Mouse (Mus musculus) kidney, embryonic 16.5 days (tissue): ENCODE results near the gene Zcchc12. TPM values are rescaled to one million over a fixed set of nuclear protein-coding genes. Genes with fewer than 3 reads are reported as not detected.
A peak's percentile ranks its signal among the peaks of the same experiment; 100 is the strongest.

Experiments used
- ATAC-seq: fragments of 200-750 bp; cut with Nextera tagmentation; 2 replicates; pipeline ENCODE4 v1.8.0; 2017; ENCODE audit warnings: moderate TSS enrichment; ENCODE audit not compliant: low FRiP score, low TSS enrichment
- H3K27ac ChIP-seq: fragments of 300-500 bp; sonication (generic); 2 replicates; pipeline ENCODE4 v1.5.1; 2014; ENCODE audit warnings: low read length
- H3K27me3 ChIP-seq: fragments of 300-500 bp; sonication (generic); 2 replicates; pipeline ENCODE4 v1.6.1; 2014; ENCODE audit warnings: low read length, control low read depth, mixed read lengths; ENCODE audit not compliant: insufficient read depth
- H3K36me3 ChIP-seq: fragments of 300-500 bp; sonication (generic); 2 replicates; pipeline ENCODE4 v1.6.1; 2014; ENCODE audit warnings: low read length, control low read depth, mixed read lengths; ENCODE audit not compliant: insufficient read depth
- H3K4me1 ChIP-seq: fragments of 300-500 bp; sonication (generic); 2 replicates; pipeline ENCODE4 v1.6.1; 2014; ENCODE audit warnings: low read length, control low read depth, mixed read lengths; ENCODE audit not compliant: insufficient read depth
- H3K4me2 ChIP-seq: fragments of 300-500 bp; sonication (generic); replicated peaks from 2 replicates; pipeline ENCODE4 v1.6.1; 2014; ENCODE audit warnings: low read depth, low read length
- H3K4me3 ChIP-seq: fragments of 300-500 bp; sonication (generic); 2 replicates; pipeline ENCODE4 v1.5.1; 2014; ENCODE audit warnings: mild to moderate bottlenecking, low read length
- H3K9ac ChIP-seq: fragments of 300-500 bp; sonication (generic); replicated peaks from 2 replicates; pipeline ENCODE4 v1.6.1; 2014; ENCODE audit warnings: low read length
- H3K9me3 ChIP-seq: fragments of 300-500 bp; sonication (generic); 2 replicates; pipeline ENCODE4 v1.6.1; 2016; ENCODE audit warnings: low read length, control low read depth
- WGBS: fragments of 180-500 bp; shearing (Covaris S2); extraction: QIAGEN DNeasy Blood & Tissue Kit; methylation state at CpG from one replicate; pipeline ENCODE4 v1.1.7; 2014; 5-methylcytosine and 5-hydroxymethylcytosine counted together
- polyA plus RNA-seq: library from polyadenylated mRNA; unstranded; fragments of >200 nt; fragmentation: Nextera tagmentation; extraction: Ambion mirVana; gene quantifications from 2 replicates; pipeline ENCODE4 v1.2.1, GENCODE M21; 2015

Gene Zcchc12
- polyA plus RNA-seq, 1 experiment from 2014 or later, result 5.1 TPM

DNA sequence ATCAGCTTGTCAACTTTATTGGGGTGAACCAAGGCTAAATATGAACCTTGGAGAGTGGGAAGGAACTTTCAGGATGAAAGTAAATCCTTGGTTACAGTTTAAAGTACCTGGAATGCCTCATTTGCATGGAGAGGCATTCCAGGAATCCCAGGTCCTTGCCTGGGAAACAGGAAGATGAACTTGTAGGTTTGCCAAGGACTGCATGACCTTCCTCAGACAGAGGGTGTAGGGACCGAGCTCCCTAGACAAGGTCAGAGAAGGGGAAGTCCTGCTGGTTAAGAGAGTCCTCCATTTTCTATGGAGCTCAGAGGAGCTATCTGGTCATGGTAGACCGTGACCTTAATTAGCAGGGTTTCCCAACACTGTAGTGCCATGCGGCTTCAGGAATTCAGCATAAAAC is 15.5 kb downstream of the Zcchc12 start:
- no peaks in the 10 kb centered on the region for H3K36me3 ChIP-seq
- H3K4me2 ChIP-seq, result no peak overlapping the region
- H3K4me3 ChIP-seq, result no peak overlapping the region
- 63% methylated on average over 3 of the region's 3 CpGs for WGBS
- no peak for ATAC-seq
- no peaks in the 10 kb centered on the region for H3K27me3 ChIP-seq
- H3K4me1 ChIP-seq, result no peaks in the 10 kb centered on the region
- no peak overlapping the region for H3K27ac ChIP-seq
- H3K9me3 ChIP-seq, result no peaks in the 10 kb centered on the region
- H3K9ac ChIP-seq, result no peak overlapping the region

GRCm38 (mm10) chrX:36221366-36221765 is 25.7 kb downstream of the Zcchc12 start:
- Histone ChIP-seq H3K4me2 (no peak overlapping the region), H3K4me3 (no peak overlapping the region), H3K27ac (no peak overlapping the region), H3K9ac (no peak overlapping the region), H3K27me3 (no peaks in the 10 kb centered on the region), H3K36me3 (no peaks in the 10 kb centered on the region), H3K4me1 (no peaks in the 10 kb centered on the region), H3K9me3 (no peaks in the 10 kb centered on the region)
- 25% methylated on average over 2 of the region's 2 CpGs for WGBS
- no peak for ATAC-seq

DNA sequence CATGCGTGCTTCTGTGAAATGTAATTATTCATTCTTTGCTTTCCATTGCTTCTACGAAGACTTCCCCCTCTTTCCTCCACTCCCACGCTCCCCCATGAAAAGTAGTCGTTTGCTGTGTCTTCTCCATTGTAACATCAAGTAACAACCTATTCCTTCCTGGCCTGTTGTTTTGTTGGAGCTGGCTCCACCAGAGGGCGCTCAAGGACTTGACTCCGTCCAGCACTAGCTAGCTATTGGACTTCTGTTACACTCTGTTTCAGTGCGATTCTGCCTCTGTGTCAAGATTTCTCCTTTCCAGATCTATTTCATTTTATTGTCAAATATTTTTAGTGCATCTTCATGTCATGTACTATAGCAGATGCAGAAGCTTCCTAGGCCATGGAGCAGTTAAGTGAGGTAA is 30.1 kb downstream of the Zcchc12 start:
- Histone ChIP-seq H3K9ac (no peak overlapping the region), H3K27ac (no peak overlapping the region), H3K4me3 (no peak overlapping the region), H3K27me3 (no peaks in the 10 kb centered on the region), H3K36me3 (no peaks in the 10 kb centered on the region), H3K4me1 (no peaks in the 10 kb centered on the region), H3K4me2 (no peak overlapping the region), H3K9me3 (no peaks in the 10 kb centered on the region)
- no peak for ATAC-seq
- 20% methylated on average over 7 of the region's 7 CpGs for WGBS

GRCm38 (mm10) chrX:36226577-36226976 is 30.9 kb downstream of the Zcchc12 start:
- 46% methylated on average over 2 of the region's 2 CpGs for WGBS
- no peaks in the 10 kb centered on the region for H3K9me3 ChIP-seq
- no peak overlapping the region for H3K9ac ChIP-seq
- no peak for ATAC-seq
- H3K4me1 ChIP-seq, result no peaks in the 10 kb centered on the region
- no peak overlapping the region for H3K4me3 ChIP-seq
- H3K27me3 ChIP-seq, result no peaks in the 10 kb centered on the region
- H3K27ac ChIP-seq, result no peak overlapping the region
- no peaks in the 10 kb centered on the region for H3K36me3 ChIP-seq
- H3K4me2 ChIP-seq, result no peak overlapping the region

DNA sequence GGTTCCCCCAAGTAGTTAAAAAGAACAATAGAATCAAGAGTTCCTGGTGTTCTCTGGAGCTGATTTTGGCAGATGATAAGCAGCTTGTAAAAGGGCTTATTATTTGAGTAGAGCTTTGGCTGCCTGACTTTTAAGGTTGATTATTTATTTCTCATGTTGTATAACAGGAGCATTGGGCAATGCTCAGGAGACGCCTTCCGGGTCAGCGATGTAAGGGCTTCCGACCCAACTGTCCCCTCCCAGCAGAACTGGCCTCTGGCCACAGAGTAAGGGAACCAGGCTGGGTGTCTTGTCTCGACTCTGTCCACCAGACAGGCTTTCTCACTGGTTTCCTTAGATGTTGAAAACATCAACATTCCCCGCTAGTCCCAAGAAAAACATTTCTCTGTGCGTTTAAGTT is 33.2 kb downstream of the Zcchc12 start:
- peak overlapping the region; percentile 37 for H3K27ac ChIP-seq
- 40% methylated on average over 7 of the region's 7 CpGs for WGBS
- no peak overlapping the region for H3K4me3 ChIP-seq
- no peak overlapping the region for H3K4me2 ChIP-seq
- no peak for ATAC-seq
- H3K9me3 ChIP-seq, result no peaks in the 10 kb centered on the region
- no peaks in the 10 kb centered on the region for H3K27me3 ChIP-seq
- H3K36me3 ChIP-seq, result no peaks in the 10 kb centered on the region
- H3K9ac ChIP-seq, result no peak overlapping the region
- H3K4me1 ChIP-seq, result no peaks in the 10 kb centered on the region

- peak overlapping the region; percentile 37 for H3K27ac ChIP-seq
- ATAC-seq, result no peak
- WGBS, result 66% methylated on average over 2 of the region's 2 CpGs
- no peak overlapping the region for H3K4me2 ChIP-seq
- no peaks in the 10 kb centered on the region for H3K9me3 ChIP-seq
- no peaks in the 10 kb centered on the region for H3K4me1 ChIP-seq
- H3K27me3 ChIP-seq, result no peaks in the 10 kb centered on the region
- H3K9ac ChIP-seq, result no peak overlapping the region
- no peak overlapping the region for H3K4me3 ChIP-seq
- H3K36me3 ChIP-seq, result no peaks in the 10 kb centered on the region
Measured at GRCm38 (mm10) chrX:36229273-36229672, 33.6 kb downstream of the Zcchc12 start.

GRCm38 (mm10) chrX:36235652-36236051 is 39.9 kb downstream of the Zcchc12 start:
- Histone ChIP-seq H3K4me3 (no peak overlapping the region), H3K4me1 (no peaks in the 10 kb centered on the region), H3K9me3 (no peaks in the 10 kb centered on the region), H3K4me2 (no peak overlapping the region), H3K27ac (no peak overlapping the region), H3K9ac (no peak overlapping the region), H3K36me3 (no peaks in the 10 kb centered on the region), H3K27me3 (no peaks in the 10 kb centered on the region)
- 88% methylated on average over 6 of the region's 6 CpGs for WGBS
- no peak for ATAC-seq

Other genes starting within 250 kb of the Zcchc12 start
- 32.5 and 34.7 TPM in 2 replicates for gene Il13ra1, start 83.8 kb upstream of the Zcchc12 start, polyA plus RNA-seq
- gene Lonrf3, start 132.4 kb downstream of the Zcchc12 start, polyA plus RNA-seq, result 0.17 and 0.24 TPM in 2 replicates
- not detected in 2 replicates for gene Gm6268, start 205.4 kb downstream of the Zcchc12 start, polyA plus RNA-seq